Mouse (Mus musculus) C2C12 (cell line): ENCODE data around the gene Mettl21a.

ENCODE experiments used
- CEBPB ChIP-seq: IDR thresholded peaks from one replicate; pipeline ENCODE4 v1.6.1; 2011; ENCODE audit warnings: low read depth, mild to moderate bottlenecking, control low read depth, moderate library complexity
- CTCF ChIP-seq: IDR thresholded peaks from one replicate; pipeline ENCODE4 v1.5.1; 2011; ENCODE audit not compliant: control insufficient read depth, insufficient read depth, insufficient read length
- MAX ChIP-seq: IDR thresholded peaks from one replicate; pipeline ENCODE4 v1.6.1; 2011; ENCODE audit warnings: mild to moderate bottlenecking, control low read depth
- MYOG ChIP-seq: IDR thresholded peaks from one replicate; pipeline ENCODE4 v1.6.1; 2011; ENCODE audit not compliant: control insufficient read depth, insufficient read length; ENCODE audit errors: extremely low read depth
- USF1 ChIP-seq: IDR thresholded peaks from one replicate; pipeline ENCODE4 v1.6.1; 2011; ENCODE audit warnings: low read depth, mild to moderate bottlenecking, control low read depth, moderate library complexity

DNA sequence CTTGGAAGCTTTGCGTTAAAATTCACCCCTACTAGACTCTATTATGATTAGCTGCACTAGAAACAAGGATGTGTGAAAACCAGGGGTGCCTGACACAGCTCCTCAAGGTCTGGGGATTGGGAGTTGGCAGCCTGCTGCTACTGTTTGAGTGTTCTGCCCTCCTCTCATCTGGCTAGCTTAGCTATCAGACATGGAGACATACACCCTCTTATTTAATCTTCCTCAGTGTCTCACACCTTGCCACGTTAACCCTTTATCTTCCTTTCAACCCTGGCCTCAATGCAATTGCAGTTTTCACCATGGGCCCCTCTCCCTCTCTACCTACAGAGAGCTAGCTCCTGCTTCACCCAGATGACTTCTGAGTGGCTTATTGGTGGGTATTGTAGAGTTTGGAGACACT is 18.6 kb upstream of the Mettl21a start:
- TF ChIP-seq CTCF (no peak), USF1 (no peak), MAX (no peak), MYOG (no peak), CEBPB (no peak)
